9 mouse cellular contexts compared by ENCODE assay signal in the genomic region with DNA sequence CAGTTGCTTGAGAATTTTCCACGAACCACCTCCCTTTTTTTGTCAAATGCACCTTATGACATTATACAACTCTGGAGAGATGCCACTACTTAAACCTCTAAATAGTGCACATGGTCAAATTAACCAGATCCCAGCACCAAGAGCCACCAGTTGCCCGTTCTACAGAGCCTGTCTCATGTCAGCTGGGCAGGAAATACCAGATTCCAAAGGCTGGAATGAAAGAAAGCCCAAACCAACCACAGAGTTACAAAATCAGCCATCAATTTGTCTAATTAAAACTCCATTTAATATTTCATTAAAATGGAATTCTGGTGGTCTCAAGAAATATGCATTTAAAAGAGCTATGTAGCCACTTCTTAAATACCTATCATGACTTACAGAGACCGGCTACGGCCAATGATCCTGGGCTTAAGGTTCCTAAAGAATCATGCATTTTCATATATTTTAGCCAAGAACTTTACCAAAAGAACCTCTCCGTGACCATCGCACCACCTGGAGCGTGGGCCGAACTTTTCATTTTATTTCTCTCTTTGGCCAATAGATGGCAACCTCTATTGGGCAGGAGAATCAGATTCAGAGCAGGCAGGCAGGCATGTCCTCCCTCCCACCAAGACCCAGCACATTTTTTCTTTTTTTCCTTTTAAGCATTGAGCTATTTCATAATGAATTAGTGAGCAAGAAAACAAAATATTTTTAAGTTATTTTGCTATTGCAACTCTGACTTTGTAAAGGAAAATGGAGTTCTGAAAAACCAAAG. TPM values are rescaled to one million over a fixed set of nuclear protein-coding genes. Genes with fewer than 3 reads are reported as not detected.
DNase-seq lines count a peak whose midpoint lies in the region; ATAC-seq and TF ChIP-seq lines count a peak whose summit lies in the region.
"Had no signal": no experiment of that assay in that cellular context is flagged by ENCODE, and none has a peak within 500 bp of the region (broad histone marks: within the 10 kb centered on the region; RNA-seq: fewer than 3 reads in every experiment).

No protein-coding gene starts in this region.

- no peak overlapping the region for H3K4me3 ChIP-seq in lung, embryonic 14.5 days (ENCODE audit: low read depth, low read length)
- no peak overlapping the region for H3K4me3 ChIP-seq in bone marrow macrophage, adult 2 months (ENCODE audit: insufficient read depth, low read length)
- no peak overlapping the region for H3K4me3 ChIP-seq in small intestine, adult 2 months (ENCODE audit: low read depth, low read length)
- no peak overlapping the region for H3K4me3 ChIP-seq in kidney, embryonic 14.5 days (ENCODE audit: low read length)

- no peaks in the 10 kb centered on the region for H3K9me3 ChIP-seq in lung, embryonic 14.5 days (ENCODE audit: low read depth, low read length)
- H3K9me3 ChIP-seq in kidney, embryonic 14.5 days (ENCODE audit: control insufficient read depth, low read length) = no peaks in the 10 kb centered on the region

- no peaks in the 10 kb centered on the region for H3K36me3 ChIP-seq in lung, embryonic 14.5 days (ENCODE audit: insufficient read depth)
- no peaks in the 10 kb centered on the region for H3K36me3 ChIP-seq in small intestine, adult 2 months (ENCODE audit: control insufficient read depth, insufficient read depth, low read length)
- no peaks in the 10 kb centered on the region for H3K36me3 ChIP-seq in kidney, embryonic 14.5 days (ENCODE audit: control insufficient read depth, insufficient read depth, low read length)

- 63% methylated on average over 8 of the region's 8 CpGs for WGBS in lung, embryonic 14.5 days
- WGBS in small intestine, adult 2 months = 58% methylated on average over 8 of the region's 8 CpGs
- WGBS in kidney, embryonic 14.5 days = 67% methylated on average over 8 of the region's 8 CpGs

- ATAC-seq in frontal cortex, adult (ENCODE audit: low TSS enrichment) = peak; percentile 78
- no peak for ATAC-seq in lung, embryonic 14.5 days (ENCODE audit: insufficient read depth)
- no peak for ATAC-seq in kidney, embryonic 14.5 days (ENCODE audit: low FRiP score, low TSS enrichment)

- DNase-seq in frontal cortex, postnatal 14 days (ENCODE audit: low spot score in 2 of 2) = no peak
- peak; percentile 69 for DNase-seq in lung, embryonic 14.5 days
- DNase-seq in lung, postnatal 14 days = no peak
- DNase-seq in spleen, postnatal 14 days (ENCODE audit: low spot score in 2 of 2) = no peak
- DNase-seq: gastrocnemius, postnatal 25 days had no signal

- no peak overlapping the region for H3K9ac ChIP-seq in lung, embryonic 14.5 days
- H3K9ac ChIP-seq in kidney, embryonic 14.5 days (ENCODE audit: low read depth, low read length) = no peak overlapping the region

- peak; percentile 73 for TF ChIP-seq CTCF in lung, embryonic 14.5 days (IDR thresholded peaks at IDR 0.05; ENCODE audit: low read depth)
- TF ChIP-seq CTCF in bone marrow macrophage, adult 2 months (IDR thresholded peaks at IDR 0.05; ENCODE audit: low read depth, low read length) = peak; percentile 76
- TF ChIP-seq CTCF in small intestine, adult 2 months (IDR thresholded peaks at IDR 0.05; ENCODE audit: extremely low read depth, insufficient read length, insufficient replicate concordance, low read depth, low read length) = peak; percentile 70; the same call in 1 of the 2 replicates

- no peak overlapping the region for H3K27ac ChIP-seq in lung, embryonic 14.5 days (ENCODE audit: low read depth)
- no peak overlapping the region; the same call in 1 of the 2 replicates for H3K27ac ChIP-seq in bone marrow macrophage, adult 2 months (ENCODE audit: insufficient read depth, low read depth, low read length)
- no peak overlapping the region for H3K27ac ChIP-seq in small intestine, adult 2 months (ENCODE audit: insufficient read depth, low read depth, low read length)
- no peak overlapping the region for H3K27ac ChIP-seq in kidney, embryonic 14.5 days (ENCODE audit: low read depth, low read length)

- no peaks in the 10 kb centered on the region for H3K27me3 ChIP-seq in lung, embryonic 14.5 days (ENCODE audit: insufficient read depth, low read length)
- no peaks in the 10 kb centered on the region for H3K27me3 ChIP-seq in small intestine, adult 2 months (ENCODE audit: control insufficient read depth, insufficient read depth, low read length)
- no peaks in the 10 kb centered on the region for H3K27me3 ChIP-seq in kidney, embryonic 14.5 days (ENCODE audit: control insufficient read depth, insufficient read depth, low read length)

- H3K4me2 ChIP-seq in lung, embryonic 14.5 days = no peak overlapping the region
- H3K4me2 ChIP-seq in kidney, embryonic 14.5 days (replicated peaks; ENCODE audit: low read depth, low read length) = no peak overlapping the region

- no peak for TF ChIP-seq POLR2A in bone marrow macrophage, adult 2 months (IDR thresholded peaks at IDR 0.05; ENCODE audit: borderline replicate concordance, low read depth, low read length)
- TF ChIP-seq POLR2A in small intestine, adult 2 months (IDR thresholded peaks at IDR 0.05; ENCODE audit: low read depth, low read length) = no peak

- peaks cover 31% of the 10 kb centered on the region for H3K4me1 ChIP-seq in lung, embryonic 14.5 days (ENCODE audit: insufficient read depth)
- H3K4me1 ChIP-seq in bone marrow macrophage, adult 2 months (ENCODE audit: control insufficient read depth, insufficient read depth, low read length) = peaks cover 51% of the 10 kb centered on the region
- H3K4me1 ChIP-seq in small intestine, adult 2 months (ENCODE audit: control insufficient read depth, insufficient read depth, insufficient read length, low read length) = peaks cover 26% of the 10 kb centered on the region
- H3K4me1 ChIP-seq in kidney, embryonic 14.5 days (ENCODE audit: control insufficient read depth, insufficient read depth, low read length) = peaks cover 13% of the 10 kb centered on the region

RNA-seq across cellular contexts. Expression of a gene that starts 32.5 kb away (rescaled TPM):
- polyA plus RNA-seq in lung, embryonic 14.5 days (2014; fragmentation: Nextera tagmentation; extraction: Ambion mirVana) = 33.4 and 36.5 TPM in 2 replicates
- polyA plus RNA-seq in bone marrow macrophage, adult 2 months (2012; ENCODE audit: insufficient read depth, insufficient read length, missing spikeins) = 52.5 and 53.9 TPM in 2 replicates
- 5.7 and 11.4 TPM in 2 replicates for polyA plus RNA-seq in small intestine, adult 2 months (2012; rRNA removed)
- 34.9 and 63.2 TPM in 2 replicates for polyA plus RNA-seq in kidney, embryonic 14.5 days (2014; fragmentation: Nextera tagmentation; extraction: Ambion mirVana)
